Mouse (Mus musculus): ENCODE data around the gene Tpst1. TPM values are rescaled to one million over a fixed set of nuclear protein-coding genes. Genes with fewer than 3 reads are reported as not detected.

The Tpst1 gene
- polyA plus RNA-seq, 1 experiment = 22.3 TPM

DNA sequence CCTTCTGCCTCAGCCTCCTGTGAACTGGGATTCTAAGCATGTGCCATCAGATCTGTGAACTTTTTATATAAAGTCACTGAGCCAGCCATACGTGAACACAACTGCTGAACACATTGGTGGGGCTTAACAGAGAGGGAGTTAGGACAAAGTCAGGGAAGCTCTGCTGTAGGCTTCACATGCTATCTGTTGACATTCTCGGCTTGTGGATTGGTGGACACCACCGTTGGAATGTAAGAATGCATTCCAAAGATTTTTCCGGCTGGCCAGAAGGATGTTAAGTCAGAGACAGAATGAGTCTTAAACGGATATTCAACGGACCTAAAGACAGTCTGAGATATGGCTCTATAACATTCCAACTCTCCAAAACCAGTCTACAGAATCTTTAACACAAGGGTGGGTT lies 96.0 kb downstream of the Tpst1 start:
- Histone ChIP-seq H3K4me3 (ENCODE audit: insufficient read depth, poor library complexity, severe bottlenecking) (no peak overlapping the region), H3K79me3 (ENCODE audit: low read depth) (peaks cover 18% of the 10 kb centered on the region), H3ac (ENCODE audit: control insufficient read depth, insufficient read length, low read depth) (no peak overlapping the region), H3K36me3 (ENCODE audit: control insufficient read depth, insufficient read depth) (no peaks in the 10 kb centered on the region), H3K27me3 (ENCODE audit: control insufficient read depth, insufficient read depth, insufficient read length) (no peaks in the 10 kb centered on the region), H3K79me2 (ENCODE audit: control insufficient read depth, insufficient read depth) (peaks cover 26% of the 10 kb centered on the region)
- TF ChIP-seq MYOG (IDR thresholded peaks at IDR 0.05; ENCODE audit: control insufficient read depth, extremely low read depth, insufficient read length) (no peak), MAX (IDR thresholded peaks at IDR 0.05) (peak; percentile 33)

DNA sequence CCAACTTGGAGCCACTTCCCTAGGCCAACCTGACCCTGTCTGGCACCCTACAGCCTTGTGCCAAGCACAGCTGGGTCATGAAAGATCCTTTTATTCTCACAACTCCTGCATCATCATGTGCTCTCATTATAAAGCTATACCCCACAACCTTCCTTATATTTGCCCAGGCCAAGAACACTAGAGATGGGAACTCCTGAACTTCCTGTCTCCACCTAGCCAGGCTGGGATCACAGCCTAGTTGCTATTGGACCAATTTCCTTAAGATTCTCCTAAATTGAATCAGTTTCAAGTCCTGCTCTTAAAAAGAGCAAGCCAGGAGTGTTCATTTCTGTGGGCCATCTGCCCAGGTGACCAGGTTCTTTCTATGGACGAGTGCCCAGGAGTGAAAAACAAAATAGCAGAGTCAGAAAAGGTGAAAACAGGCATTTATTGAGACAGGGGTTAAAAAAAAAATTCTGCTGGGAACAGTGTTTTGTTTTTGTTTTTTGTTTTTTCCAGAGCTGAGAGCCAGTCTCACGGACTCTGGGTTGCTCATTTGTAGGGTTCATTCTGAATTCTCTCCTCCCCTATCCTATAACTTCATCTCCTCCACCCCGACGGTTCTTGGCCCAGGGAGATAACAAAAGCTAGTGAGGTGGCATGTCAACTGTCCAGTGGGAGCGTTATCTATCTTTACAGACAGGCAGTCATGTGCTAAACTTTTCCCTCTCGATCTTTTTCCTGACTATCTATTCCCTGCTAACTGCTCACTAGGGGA lies 97.7 kb downstream of the Tpst1 start:
- Histone ChIP-seq H3K79me2 (ENCODE audit: control insufficient read depth, insufficient read depth) (peaks cover 43% of the 10 kb centered on the region), H3K27me3 (ENCODE audit: control insufficient read depth, insufficient read depth, insufficient read length) (no peaks in the 10 kb centered on the region), H3K4me3 (ENCODE audit: insufficient read depth, poor library complexity, severe bottlenecking) (peak overlapping the region; percentile 79), H3K36me3 (ENCODE audit: control insufficient read depth, insufficient read depth) (no peaks in the 10 kb centered on the region), H3ac (ENCODE audit: control insufficient read depth, insufficient read length, low read depth) (peak overlapping the region; percentile 39), H3K79me3 (ENCODE audit: low read depth) (peaks cover 35% of the 10 kb centered on the region)
- TF ChIP-seq MAX (IDR thresholded peaks at IDR 0.05) = no peak
- no peak for TF ChIP-seq MYOD1 (IDR thresholded peaks at IDR 0.05; ENCODE audit: control insufficient read depth, insufficient read length, low read depth)
- TF ChIP-seq FOSL1 (IDR thresholded peaks at IDR 0.05; ENCODE audit: insufficient read depth, low read length, poor library complexity, severe bottlenecking) = no peak
- no peak for TF ChIP-seq USF1 (IDR thresholded peaks at IDR 0.05; ENCODE audit: low read depth)
- TF ChIP-seq CEBPB (IDR thresholded peaks at IDR 0.05; ENCODE audit: low read depth) = no peak
- no peak for TF ChIP-seq MYOG (IDR thresholded peaks at IDR 0.05; ENCODE audit: control insufficient read depth, extremely low read depth, insufficient read length)
- no peak for TF ChIP-seq CTCF (IDR thresholded peaks at IDR 0.05; ENCODE audit: control insufficient read depth, insufficient read depth, insufficient read length)

DNA sequence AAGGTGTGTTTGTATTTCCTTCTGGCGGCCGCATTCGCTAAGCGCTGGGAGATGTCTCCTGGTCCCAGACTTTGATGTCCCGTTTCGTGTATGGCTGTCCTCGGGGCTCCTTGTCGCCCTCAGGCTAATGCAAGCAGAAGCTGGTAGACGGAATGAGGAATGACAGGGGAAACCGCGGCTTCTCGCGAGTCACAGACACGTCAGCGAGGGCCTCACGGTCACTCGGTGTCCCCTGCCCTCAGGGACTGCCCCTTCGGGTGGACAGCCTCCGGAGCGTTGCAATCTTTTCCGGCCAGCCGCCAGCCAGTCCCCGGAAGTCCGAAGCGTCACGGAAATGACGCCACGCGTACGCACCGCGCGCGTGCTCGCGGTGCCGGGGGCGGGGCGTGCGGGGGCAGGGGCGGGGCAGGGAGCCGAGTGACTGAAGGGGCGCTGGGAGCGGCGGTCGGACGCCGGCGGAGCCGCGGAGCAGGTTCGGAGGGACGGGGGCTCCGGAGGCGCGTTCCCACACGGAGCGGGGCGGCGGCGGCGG lies 98.4 kb downstream of the Tpst1 start, which contains the start of gene Rabgef1:
Gene Rabgef1, plus strand, starts transcription at position 376 of the 532 bp plus-strand sequence.
- TF ChIP-seq MAX (IDR thresholded peaks at IDR 0.05) (no peak), CTCF (IDR thresholded peaks at IDR 0.05; ENCODE audit: control insufficient read depth, insufficient read depth, insufficient read length) (no peak), MYOG (IDR thresholded peaks at IDR 0.05; ENCODE audit: control insufficient read depth, extremely low read depth, insufficient read length) (no peak), MYOD1 (IDR thresholded peaks at IDR 0.05; ENCODE audit: control insufficient read depth, insufficient read length, low read depth) (no peak), FOSL1 (IDR thresholded peaks at IDR 0.05; ENCODE audit: insufficient read depth, low read length, poor library complexity, severe bottlenecking) (no peak), USF1 (IDR thresholded peaks at IDR 0.05; ENCODE audit: low read depth) (no peak)
- Histone ChIP-seq H3K79me3 (ENCODE audit: low read depth) (peaks cover 41% of the 10 kb centered on the region), H3K27me3 (ENCODE audit: control insufficient read depth, insufficient read depth, insufficient read length) (no peaks in the 10 kb centered on the region), H3K36me3 (ENCODE audit: control insufficient read depth, insufficient read depth) (no peaks in the 10 kb centered on the region), H3K79me2 (ENCODE audit: control insufficient read depth, insufficient read depth) (peaks cover 49% of the 10 kb centered on the region), H3K4me3 (ENCODE audit: insufficient read depth, poor library complexity, severe bottlenecking) (peak within 1 kb of the TSS; percentile 79), H3ac (ENCODE audit: control insufficient read depth, insufficient read length, low read depth) (peak within 1 kb of the TSS; percentile 72)

DNA sequence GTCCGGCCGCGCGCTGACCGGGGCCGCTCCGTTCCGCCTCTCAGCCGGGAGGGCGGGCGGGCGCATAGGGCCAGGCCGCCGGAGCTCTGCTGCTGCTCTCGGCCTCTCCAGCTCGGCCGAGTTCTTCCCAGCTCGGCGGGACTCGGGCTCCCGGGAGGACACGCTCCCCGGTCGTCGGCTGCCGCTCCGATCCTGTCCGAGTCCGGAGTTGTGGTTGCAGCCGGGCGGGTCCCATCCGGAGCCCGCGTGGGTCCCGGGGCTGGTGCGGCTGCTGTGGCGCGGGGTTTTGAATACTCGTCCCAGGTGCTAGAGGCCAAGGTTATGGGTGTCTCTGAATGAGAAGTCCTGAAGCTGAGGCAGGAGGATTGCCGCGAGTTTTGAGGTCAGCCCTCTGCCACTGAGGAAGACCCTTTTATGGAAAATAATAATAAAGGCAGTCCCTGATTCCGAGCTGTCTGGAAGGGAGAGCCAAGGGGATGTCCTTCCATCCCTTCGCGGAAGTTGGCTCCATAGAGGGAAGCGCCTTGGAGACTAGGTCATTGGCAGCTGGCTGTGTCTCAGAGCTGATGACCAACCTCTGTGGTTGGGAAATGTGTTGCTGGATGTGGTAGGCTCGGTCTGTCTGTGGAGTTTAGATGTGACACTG lies 99.0 kb downstream of the Tpst1 start:
- peak overlapping the region; percentile 72 for H3ac ChIP-seq (ENCODE audit: control insufficient read depth, insufficient read length, low read depth)
- TF ChIP-seq MYOD1 (IDR thresholded peaks at IDR 0.05; ENCODE audit: control insufficient read depth, insufficient read length, low read depth) = peak; percentile 15
- no peak for TF ChIP-seq FOSL1 (IDR thresholded peaks at IDR 0.05; ENCODE audit: insufficient read depth, low read length, poor library complexity, severe bottlenecking)
- TF ChIP-seq MYOG (IDR thresholded peaks at IDR 0.05; ENCODE audit: control insufficient read depth, extremely low read depth, insufficient read length) = no peak
- no peak for TF ChIP-seq MAX (IDR thresholded peaks at IDR 0.05)
- no peak for TF ChIP-seq CTCF (IDR thresholded peaks at IDR 0.05; ENCODE audit: control insufficient read depth, insufficient read depth, insufficient read length)
- TF ChIP-seq USF1 (IDR thresholded peaks at IDR 0.05; ENCODE audit: low read depth) = no peak
- TF ChIP-seq CEBPB (IDR thresholded peaks at IDR 0.05; ENCODE audit: low read depth) = peak; percentile 35
- H3K79me3 ChIP-seq (ENCODE audit: low read depth) = peaks cover 44% of the 10 kb centered on the region
- H3K27me3 ChIP-seq (ENCODE audit: control insufficient read depth, insufficient read depth, insufficient read length) = no peaks in the 10 kb centered on the region
- H3K36me3 ChIP-seq (ENCODE audit: control insufficient read depth, insufficient read depth) = no peaks in the 10 kb centered on the region
- peak overlapping the region; percentile 79 for H3K4me3 ChIP-seq (ENCODE audit: insufficient read depth, poor library complexity, severe bottlenecking)
- H3K79me2 ChIP-seq (ENCODE audit: control insufficient read depth, insufficient read depth) = peaks cover 55% of the 10 kb centered on the region

DNA sequence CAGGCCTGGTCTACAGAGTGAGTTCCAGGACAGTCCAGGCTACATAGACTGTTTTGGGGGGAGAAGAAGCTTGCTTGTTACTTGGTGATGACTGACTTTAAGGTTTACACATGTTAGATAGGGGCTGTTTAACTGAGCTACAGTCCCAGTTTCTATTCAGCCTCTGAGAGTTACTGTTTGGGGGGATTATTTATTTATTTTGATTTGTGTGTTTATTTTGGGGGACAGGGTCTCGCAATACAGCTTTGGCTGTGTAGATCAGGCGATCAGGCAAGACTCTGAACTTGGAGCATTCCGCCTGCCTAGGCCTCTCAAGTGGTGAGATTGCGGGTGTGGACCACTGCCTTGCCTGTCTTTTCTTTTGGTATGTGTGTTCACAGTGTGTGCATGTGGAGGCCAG lies 99.9 kb downstream of the Tpst1 start:
- Histone ChIP-seq H3K79me2 (ENCODE audit: control insufficient read depth, insufficient read depth) (peaks cover 65% of the 10 kb centered on the region), H3K27me3 (ENCODE audit: control insufficient read depth, insufficient read depth, insufficient read length) (no peaks in the 10 kb centered on the region), H3K4me3 (ENCODE audit: insufficient read depth, poor library complexity, severe bottlenecking) (peak overlapping the region; percentile 79), H3ac (ENCODE audit: control insufficient read depth, insufficient read length, low read depth) (no peak overlapping the region), H3K36me3 (ENCODE audit: control insufficient read depth, insufficient read depth) (no peaks in the 10 kb centered on the region), H3K79me3 (ENCODE audit: low read depth) (peaks cover 51% of the 10 kb centered on the region)
- TF ChIP-seq MAX (IDR thresholded peaks at IDR 0.05) (no peak), USF1 (IDR thresholded peaks at IDR 0.05; ENCODE audit: low read depth) (no peak), FOSL1 (IDR thresholded peaks at IDR 0.05; ENCODE audit: insufficient read depth, low read length, poor library complexity, severe bottlenecking) (no peak), CEBPB (IDR thresholded peaks at IDR 0.05; ENCODE audit: low read depth) (no peak), MYOG (IDR thresholded peaks at IDR 0.05; ENCODE audit: control insufficient read depth, extremely low read depth, insufficient read length) (no peak), CTCF (IDR thresholded peaks at IDR 0.05; ENCODE audit: control insufficient read depth, insufficient read depth, insufficient read length) (no peak), MYOD1 (IDR thresholded peaks at IDR 0.05; ENCODE audit: control insufficient read depth, insufficient read length, low read depth) (no peak)
